Mouse (Mus musculus) gastrocnemius, postnatal 36 days (tissue): Measurements from ENCODE around the gene Ifnl3. TPM values are rescaled to one million over a fixed set of nuclear protein-coding genes. Genes with fewer than 3 reads are reported as not detected.

ENCODE experiments used
- DNase-seq, 2 experiments: peaks; one replicate each; pipeline ENCODE4 v3.0.0; 2022
- intact Hi-C: fragments of 180-260 bp; cut with DNase I; formaldehyde crosslinking; loops from one replicate; pipeline ENCODE4 v1.15.1; 2025
- total RNA-seq, 2 experiments: library from RNA; stranded (reverse); gene quantifications; 2 replicates each; pipeline ENCODE4 v1.2.3; 2021

Gene Ifnl3
- total RNA-seq, 2 experiments from 2014 or later: not detected

DNA sequence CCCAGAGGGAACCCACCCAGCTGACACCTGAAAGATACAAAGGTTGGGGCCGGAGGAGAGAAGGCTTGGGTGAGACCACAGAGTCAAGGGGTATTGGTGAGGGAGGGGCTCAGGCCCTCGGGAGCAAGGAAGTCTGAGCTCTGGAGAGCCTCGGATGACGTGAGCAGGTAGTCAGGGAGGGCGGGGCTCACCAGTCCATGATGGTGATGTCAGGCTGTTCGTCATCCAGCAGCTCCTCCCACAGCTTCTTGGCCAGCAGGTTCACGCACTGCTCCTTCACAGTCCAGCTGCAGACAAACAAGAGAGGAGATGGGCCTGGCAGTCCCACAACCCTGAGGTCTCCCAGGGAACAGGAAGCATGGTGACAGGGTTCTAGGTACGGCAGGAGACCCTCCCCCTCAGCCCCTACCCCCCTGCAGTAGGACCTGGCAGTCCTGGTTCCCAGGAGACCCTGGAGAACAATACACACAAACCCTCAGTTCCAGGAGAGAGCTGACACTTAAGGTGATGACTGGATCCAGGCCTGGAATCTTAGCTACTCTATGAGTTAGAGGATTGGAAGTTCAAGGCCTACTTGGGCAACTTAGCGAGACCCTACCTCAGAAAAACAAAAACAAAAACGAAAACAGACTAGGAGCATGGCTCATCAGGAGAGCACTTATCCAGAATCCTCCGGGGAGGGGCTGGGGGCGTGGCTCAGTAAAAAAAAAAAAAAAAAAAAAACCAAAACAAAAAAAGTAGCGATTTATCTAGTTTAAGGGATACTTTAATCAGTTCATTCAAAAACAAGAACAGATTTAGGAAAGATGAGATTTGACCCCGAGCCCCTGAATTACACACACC, 22.6 kb downstream of the Ifnl3 start:
- intact Hi-C loops: no loop called here
- DNase-seq: no peak

- no peak for DNase-seq
- intact Hi-C loops: no loop called here
These were observed 23.2 kb downstream of the Ifnl3 start for GRCm38 (mm10) chr7:28545891-28546210.

DNA sequence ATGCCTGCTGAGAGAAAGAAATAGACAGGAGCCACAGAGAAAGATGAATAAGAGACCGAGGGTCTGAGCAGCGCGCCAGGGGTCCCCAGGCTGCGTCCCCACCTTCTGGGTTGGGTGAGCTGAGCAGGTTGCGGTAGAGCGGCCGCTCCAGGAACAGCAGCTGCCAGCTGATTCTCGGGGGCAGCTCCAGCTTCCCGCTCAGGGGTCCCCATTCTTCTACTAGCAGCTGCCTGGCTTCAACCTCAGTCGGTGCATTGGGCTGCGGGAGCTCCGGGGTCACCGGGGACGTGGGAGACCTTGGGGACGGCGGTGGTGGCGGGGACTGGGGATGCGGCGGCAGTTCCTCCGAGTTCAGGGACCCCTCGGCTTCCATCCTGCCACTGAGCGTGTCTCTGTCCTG, 24.0 kb downstream of the Ifnl3 start:
- DNase-seq: no peak
- intact Hi-C loops: no loop called here

DNA sequence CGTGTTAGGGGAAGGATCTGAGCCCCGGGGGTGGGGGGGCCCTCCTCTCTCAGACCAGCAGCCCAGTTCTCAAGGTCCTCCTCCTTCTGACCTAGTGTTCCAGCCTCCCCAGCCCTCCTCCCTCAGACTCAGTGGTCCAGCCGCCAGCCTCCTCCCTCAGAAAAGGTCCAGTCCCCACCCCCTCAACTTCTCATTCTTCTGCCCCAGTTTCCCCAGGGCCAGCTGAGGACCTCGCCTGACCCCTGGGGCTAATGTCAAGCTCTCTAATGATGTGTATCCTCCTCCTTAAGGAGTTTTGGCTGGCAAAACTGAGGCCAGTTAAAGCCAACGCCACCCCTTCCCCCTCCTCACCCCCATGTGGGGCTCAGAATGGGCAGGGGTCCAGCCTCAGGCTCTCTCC, 24.5 kb downstream of the Ifnl3 start, which contains the start of gene Nccrp1:
Gene Nccrp1 (minus strand): TSS at position 101 of the 400 bp plus-strand sequence.
- intact Hi-C loops: no loop called here
- no peak for DNase-seq

DNA sequence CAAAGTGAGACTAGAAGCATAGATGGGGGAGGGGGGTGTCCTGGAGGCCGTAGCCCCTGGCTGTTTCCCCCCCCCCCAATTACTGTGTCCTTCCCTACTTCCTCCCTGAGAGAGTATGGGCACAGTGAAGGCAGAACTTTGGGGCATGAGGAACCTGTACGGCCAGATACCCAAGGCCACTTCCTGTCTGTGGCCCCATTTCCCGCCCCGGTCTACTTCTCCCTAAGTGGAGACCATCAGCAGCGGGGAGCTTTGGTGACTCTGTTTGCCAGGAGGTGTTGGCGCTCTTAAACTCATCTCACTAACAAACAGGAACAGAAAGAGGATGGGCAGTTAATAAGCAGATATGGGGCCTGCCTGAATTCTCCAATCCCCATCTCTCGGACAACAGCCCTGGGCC, 25.0 kb downstream of the Ifnl3 start:
- no peak for DNase-seq
- intact Hi-C loops: no loop called here

GRCm38 (mm10) chr7:28553076-28553475, 30.4 kb downstream of the Ifnl3 start:
- intact Hi-C loops: loop anchor here (2.0 kb wide), 1 partner anchor 30 kb away; no protein-coding TSS in a partner anchor
- DNase-seq: no peak

DNA sequence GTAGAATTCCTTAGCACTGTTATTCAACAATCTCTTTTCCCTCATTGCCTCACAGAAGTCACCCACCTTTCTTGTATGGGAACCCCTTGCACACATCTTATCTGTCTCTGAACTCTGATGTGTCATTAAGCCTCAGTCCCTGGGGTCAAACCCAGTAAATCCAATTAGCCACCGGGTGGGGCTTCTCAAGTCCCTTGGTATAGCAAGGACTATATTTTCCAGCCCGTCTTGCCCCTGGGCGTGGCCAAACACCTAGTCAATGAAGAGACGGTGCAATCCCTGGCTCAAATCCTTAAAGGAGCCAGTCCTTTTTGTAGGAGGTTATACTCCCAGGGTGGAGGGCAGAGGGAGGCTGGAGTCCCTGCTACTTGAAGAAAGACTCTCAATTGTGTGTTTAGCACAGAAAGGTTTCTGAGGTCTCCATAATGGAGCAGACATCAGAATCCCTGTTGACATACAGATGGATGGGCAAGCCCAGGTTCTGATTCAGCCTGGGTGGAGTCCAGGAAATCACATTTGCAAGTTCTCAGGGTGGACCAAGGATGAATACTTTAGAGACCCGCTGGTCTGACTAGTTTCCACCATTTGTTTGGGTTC, 33.4 kb downstream of the Ifnl3 start:
- no peak for DNase-seq
- intact Hi-C loops: no loop called here

DNA sequence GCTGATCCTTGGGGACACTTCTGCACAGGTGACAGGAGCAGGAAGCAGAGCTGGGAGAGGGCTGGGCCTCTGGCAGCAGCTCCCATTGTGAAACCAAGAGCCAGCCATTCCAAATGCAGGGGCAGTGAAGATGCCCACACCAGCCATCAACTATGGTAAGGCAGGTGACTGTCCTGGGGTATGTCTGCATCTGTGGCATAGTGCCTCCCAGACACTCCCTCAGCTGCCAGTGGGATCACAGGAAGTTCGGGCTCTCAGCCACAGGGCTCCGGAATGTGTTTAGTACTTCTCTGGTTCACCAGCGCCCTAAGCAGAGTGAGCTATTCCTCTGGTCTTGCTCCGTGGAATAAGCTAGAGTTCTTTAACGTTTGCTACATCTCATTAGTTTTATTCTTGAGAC, 34.4 kb downstream of the Ifnl3 start:
- no peak for DNase-seq
- intact Hi-C loops: no loop called here

DNA sequence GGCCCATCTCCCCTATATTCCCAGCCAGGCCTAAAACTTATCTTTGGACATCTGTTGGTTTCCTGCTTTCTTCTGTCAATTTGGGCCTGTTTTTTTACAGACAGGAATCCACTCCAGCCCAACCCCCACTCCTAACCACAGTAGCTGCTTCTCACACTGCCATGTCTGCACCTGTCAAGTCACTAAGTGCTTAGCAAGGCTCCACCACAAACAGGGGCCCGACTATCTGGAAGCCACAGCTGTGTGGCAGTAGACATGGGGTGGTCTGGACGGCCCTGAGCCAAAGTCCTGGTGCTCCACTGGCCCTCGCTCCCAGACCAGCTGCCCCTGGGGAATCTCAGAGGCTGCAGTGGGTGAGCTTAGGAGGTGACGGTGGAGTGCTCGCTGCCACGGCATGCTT, 35.1 kb downstream of the Ifnl3 start:
- intact Hi-C loops: no loop called here

DNA sequence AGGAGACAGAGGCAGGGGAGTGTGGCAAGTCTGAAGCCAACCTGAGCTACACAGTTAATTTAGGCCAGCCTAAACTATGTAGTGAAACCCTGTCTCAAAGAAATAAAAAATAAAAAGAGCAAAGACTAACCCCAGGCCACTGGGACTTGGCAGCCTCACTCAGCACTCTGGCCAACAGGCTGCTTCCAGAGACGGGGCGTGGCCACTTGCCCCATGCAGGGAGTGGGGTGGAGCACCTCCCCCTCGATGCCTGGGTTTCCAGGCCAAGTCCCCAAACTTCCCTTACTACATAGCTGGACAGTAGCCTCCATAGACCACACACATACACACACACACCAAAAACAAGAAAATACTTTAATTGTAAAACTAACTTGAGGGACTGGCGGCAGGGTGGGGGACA, 35.9 kb downstream of the Ifnl3 start:
- intact Hi-C loops: no loop called here
- DNase-seq: peak; percentile 55 to 66

More for the DNA sequence above, 35.1 kb downstream of the Ifnl3 start:
- DNase-seq: no peak

- DNase-seq: no peak
- intact Hi-C loops: no loop called here
These were observed 38.2 kb downstream of the Ifnl3 start for GRCm38 (mm10) chr7:28560856-28561255.

- intact Hi-C loops: no loop called here
- DNase-seq: no peak
These were observed 39.3 kb downstream of the Ifnl3 start for GRCm38 (mm10) chr7:28561967-28562366.

DNA sequence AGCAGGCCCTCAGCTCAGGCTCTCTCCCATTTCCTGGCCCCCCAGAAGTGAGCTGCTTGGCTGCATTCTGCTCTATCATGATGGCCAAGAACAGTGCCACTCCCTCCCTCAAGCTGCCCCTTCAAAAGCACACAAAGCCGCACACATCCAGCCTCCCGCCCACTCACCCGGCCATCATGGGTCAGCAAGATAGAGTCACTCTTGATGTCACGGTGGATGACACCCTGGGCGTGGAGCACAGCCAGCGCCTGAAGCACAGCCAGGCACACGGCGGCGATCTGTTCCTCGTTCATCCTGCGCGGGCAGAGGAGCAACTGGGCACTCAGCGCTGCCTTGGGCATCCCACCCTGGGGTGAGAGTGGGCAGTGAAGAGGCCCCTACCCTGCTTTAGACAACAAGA, 39.7 kb downstream of the Ifnl3 start:
- DNase-seq: no peak
- intact Hi-C loops: no loop called here

GRCm38 (mm10) chr7:28562951-28563350, 40.3 kb downstream of the Ifnl3 start:
- DNase-seq: no peak

DNA sequence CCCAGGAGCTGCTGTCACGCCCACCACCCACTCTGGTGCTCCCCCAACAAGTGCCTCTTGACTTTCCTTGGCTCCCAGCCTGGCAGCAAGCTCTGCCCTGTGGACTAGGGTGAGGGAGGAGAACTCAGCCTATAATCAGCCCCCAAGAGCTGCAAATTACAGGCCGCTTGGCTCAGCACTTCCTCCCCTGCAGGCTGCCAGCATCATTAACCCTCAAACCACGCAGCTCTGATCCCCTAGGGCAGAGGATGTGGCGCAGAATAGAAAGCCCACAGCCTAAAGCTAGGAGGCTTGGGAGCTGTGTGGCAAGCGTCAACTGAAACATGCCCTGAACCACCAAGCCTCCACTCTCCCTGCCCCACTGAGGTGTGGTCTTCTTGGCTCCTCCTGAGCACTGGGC, 42.8 kb downstream of the Ifnl3 start:
- intact Hi-C loops: loop anchor here (5.0 kb wide), 1 partner anchor 162 kb away; no protein-coding TSS in a partner anchor
- DNase-seq: no peak

More at GRCm38 (mm10) chr7:28562951-28563350, 40.3 kb downstream of the Ifnl3 start:
- intact Hi-C loops: no loop called here

DNA sequence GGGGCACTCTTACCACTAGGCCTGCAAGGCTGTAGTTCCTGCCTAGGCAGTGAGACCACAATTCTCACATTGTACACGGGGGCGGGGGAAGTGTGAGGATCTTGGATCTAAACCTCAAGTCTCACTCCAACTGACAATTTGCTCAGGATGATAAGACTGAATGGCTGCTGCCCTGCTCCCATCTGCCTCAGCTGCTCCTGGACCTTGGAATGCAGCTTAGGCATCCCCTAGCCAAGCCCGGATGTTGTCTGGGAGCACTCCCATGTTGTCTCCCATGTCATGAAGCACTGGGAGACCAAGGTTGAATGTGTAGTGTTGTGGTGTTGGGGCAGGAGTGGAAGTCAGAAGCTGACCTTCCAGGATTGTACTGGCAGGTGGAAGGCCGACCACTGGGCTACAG, 44.9 kb downstream of the Ifnl3 start:
- intact Hi-C loops: loop anchor here (1.0 to 5.0 kb wide), 2 partner anchors 34 to 160 kb away; no protein-coding TSS in a partner anchor
- DNase-seq: no peak

DNA sequence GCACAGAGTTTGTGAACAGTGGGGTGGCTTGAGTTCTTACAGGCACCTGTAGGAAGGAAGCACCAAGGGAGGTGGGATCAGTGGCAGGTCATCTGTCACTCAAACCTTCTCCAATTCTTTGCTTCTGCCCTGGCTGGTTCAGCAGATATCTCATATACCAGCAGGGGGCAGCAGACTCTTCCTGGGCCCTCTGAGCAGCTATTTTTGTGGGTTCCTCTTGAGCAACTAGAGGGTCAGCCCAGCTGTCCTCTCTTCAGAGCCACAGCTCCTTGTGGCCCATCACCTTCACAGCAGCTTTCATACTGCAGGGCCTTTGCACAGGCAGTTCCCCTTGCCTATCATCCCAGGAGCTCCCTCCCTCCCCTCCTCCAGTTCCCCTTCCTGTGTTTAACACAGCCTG, 45.6 kb downstream of the Ifnl3 start:
- intact Hi-C loops: loop anchor here (5.0 kb wide), 1 partner anchor 159 kb away; no protein-coding TSS in a partner anchor
- DNase-seq: peak; percentile 46 to 58

- DNase-seq: peak; percentile 47 to 58
- intact Hi-C loops: no loop called here
These were observed 47.8 kb downstream of the Ifnl3 start for GRCm38 (mm10) chr7:28570291-28570981.

DNA sequence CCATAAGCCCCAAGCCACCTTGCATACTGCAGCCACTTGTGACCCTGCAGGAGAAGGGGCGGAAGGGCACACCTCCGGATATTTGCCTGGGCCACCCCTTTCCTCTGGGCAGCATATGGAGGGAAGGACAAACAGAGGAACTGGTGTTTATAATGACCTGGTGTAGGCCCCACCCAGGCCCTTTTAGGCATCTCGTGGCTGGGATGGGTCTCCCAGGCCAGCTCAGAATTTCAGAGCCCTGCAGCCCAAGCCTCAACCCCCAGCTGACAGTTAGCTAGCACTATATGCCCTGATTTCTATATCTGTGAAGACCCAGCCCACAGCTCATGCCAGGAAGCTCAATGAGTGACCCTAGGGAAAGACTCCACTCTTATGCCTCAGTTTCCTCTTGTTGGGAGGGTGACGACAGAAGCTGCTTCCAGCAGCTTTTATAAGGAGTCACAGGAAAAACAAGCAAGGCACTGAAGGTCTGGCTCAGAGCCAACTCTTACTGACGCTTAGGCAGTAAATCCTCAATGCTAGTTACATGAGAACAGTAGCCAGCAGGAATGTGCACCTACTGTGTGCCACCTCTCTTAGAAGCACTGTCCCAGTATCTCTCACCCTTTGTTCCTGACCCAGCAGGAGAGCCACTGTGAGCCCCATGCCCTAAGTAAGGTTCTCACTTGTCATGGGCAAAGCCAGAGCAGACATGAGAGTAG, 48.5 kb downstream of the Ifnl3 start:
- intact Hi-C loops: no loop called here

GRCm38 (mm10) chr7:28572689-28573088, 50.1 kb downstream of the Ifnl3 start:
- no peak for DNase-seq
- intact Hi-C loops: no loop called here

More for the DNA sequence above, 48.5 kb downstream of the Ifnl3 start:
- no peak for DNase-seq

DNA sequence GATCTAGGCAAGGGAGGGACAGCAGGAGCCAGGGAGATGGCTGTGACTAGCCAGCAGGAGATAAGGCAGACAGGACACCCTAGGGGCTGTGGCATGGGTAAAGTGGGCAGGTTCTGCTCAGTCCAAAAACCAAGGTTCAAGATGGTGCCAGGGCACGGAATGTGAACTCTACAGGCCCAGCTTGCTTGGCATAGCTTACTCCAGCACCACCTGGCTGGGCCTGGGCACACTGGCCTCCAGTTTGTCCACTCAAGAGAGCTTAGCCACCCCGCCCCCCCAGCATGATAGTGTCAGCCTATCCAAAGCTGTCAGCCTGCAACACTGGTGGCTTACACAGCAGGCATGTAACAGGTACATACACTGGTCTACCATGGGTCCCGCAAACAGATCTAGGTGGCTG, 50.6 kb downstream of the Ifnl3 start:
- intact Hi-C loops: no loop called here

More for the DNA sequence above, 50.6 kb downstream of the Ifnl3 start:
- DNase-seq: no peak
